ENCODE assay signal across 21 mouse cellular contexts in genomic region chr1:36879154-36879553, GRCm38 (mm10).
DNase-seq lines count a peak whose midpoint lies in the region; ATAC-seq and TF ChIP-seq lines count a peak whose summit lies in the region.
"Had no signal": no experiment of that assay in that cellular context is flagged by ENCODE, and none has a peak within 500 bp of the region (broad histone marks: within the 10 kb centered on the region; RNA-seq: fewer than 3 reads in every experiment).

No protein-coding gene starts in this region.

- no peak overlapping the region for H3K4me3 ChIP-seq in cerebellum, adult 2 months (replicated peaks; ENCODE audit: insufficient read depth, low read depth, low read length)
- H3K4me3 ChIP-seq: heart, adult 2 months; heart, embryonic 15.5 days; hindbrain, embryonic 10.5 days; liver, embryonic 12.5 days; lung, embryonic 15.5 days; midbrain, embryonic 15.5 days had no signal

- peaks cover 24% of the 10 kb centered on the region for H3K4me1 ChIP-seq in cerebellum, adult 2 months (ENCODE audit: control insufficient read depth, insufficient read depth, low read length)
- H3K4me1 ChIP-seq: midbrain, embryonic 15.5 days had no signal

- no peak for TF ChIP-seq POLR2A in cerebellum, adult 2 months (IDR thresholded peaks at IDR 0.05; ENCODE audit: borderline replicate concordance, insufficient read depth, low read length)

- 3% methylated on average over 1 of the region's 1 CpGs for WGBS in cerebellum, adult 2 months

- ATAC-seq in cerebellum, adult (ENCODE audit: insufficient number of reproducible peaks, low FRiP score, low TSS enrichment) = no peak
- ATAC-seq in activated CD4-positive, CD25-positive, alpha-beta regulatory T cell, adult 4 months = no peak
- no peak for ATAC-seq in erythroblast, adult 5-6 weeks (replicated peaks; ENCODE audit: low FRiP score, poor library complexity, severe bottlenecking)
- ATAC-seq: liver, embryonic 12.5 days; midbrain, embryonic 15.5 days; Patski had no signal

- DNase-seq in cerebellum, adult 11 months = peak; percentile 30
- peak; percentile 89 for DNase-seq in 416B (ENCODE audit: low read depth)
- peak; percentile 42 to 82 for DNase-seq in cerebellum, adult 2 months
- DNase-seq in induced T-regulatory cell, adult 2 months (ENCODE audit: low read depth) = peak; percentile 16
- DNase-seq in kidney, postnatal 14 days = no peak
- DNase-seq: adrenal gland, postnatal 36 days; heart, adult 2 months; layer of hippocampus, postnatal 36 days; left cerebral cortex, postnatal 4 days; spleen, adult 18-20 months; thymus, adult 18-20 months had no signal

- H3K27me3 ChIP-seq in cerebellum, adult 2 months (ENCODE audit: control insufficient read depth, insufficient read depth, low read length) = no peaks in the 10 kb centered on the region
- H3K27me3 ChIP-seq: heart, embryonic 15.5 days; liver, embryonic 12.5 days; lung, embryonic 15.5 days; midbrain, embryonic 15.5 days; Patski had no signal

- no peak for TF ChIP-seq CTCF in cerebellum, adult 2 months (IDR thresholded peaks at IDR 0.05; ENCODE audit: borderline replicate concordance, insufficient read depth, low read depth, low read length)

- H3K27ac ChIP-seq in cerebellum, adult 2 months (ENCODE audit: insufficient read depth, low read length) = no peak overlapping the region
- H3K27ac ChIP-seq: heart, adult 2 months; heart, embryonic 15.5 days; hindbrain, embryonic 10.5 days; liver, embryonic 12.5 days; lung, embryonic 15.5 days; macrophage; midbrain, embryonic 15.5 days had no signal
